Mouse (Mus musculus) limb, embryonic 10.5 days (tissue): ENCODE measurements around the gene Map3k5. TPM values are rescaled to one million over a fixed set of nuclear protein-coding genes. Genes with fewer than 3 reads are reported as not detected.

Source experiments
- DNase-seq: peaks from one replicate; pipeline ENCODE4 v3.0.0-alpha.2; 2017; ENCODE audit warnings: low spot score
- H3K27ac ChIP-seq: fragments of 300-500 bp; sonication (generic); 2 replicates; pipeline ENCODE4 v1.5.1; 2016; ENCODE audit warnings: mild to moderate bottlenecking
- H3K27me3 ChIP-seq: fragments of 300-500 bp; sonication (generic); 2 replicates; pipeline ENCODE4 v1.6.1; 2016; ENCODE audit warnings: low read depth, mild to moderate bottlenecking; ENCODE audit not compliant: poor library complexity, severe bottlenecking
- H3K36me3 ChIP-seq: fragments of 300-500 bp; sonication (generic); 2 replicates; pipeline ENCODE4 v1.6.1; 2016; ENCODE audit warnings: mild to moderate bottlenecking, moderate library complexity
- H3K4me1 ChIP-seq: fragments of 300-500 bp; sonication (generic); 2 replicates; pipeline ENCODE4 v1.6.1; 2016
- H3K4me3 ChIP-seq: fragments of 300-500 bp; sonication (generic); 2 replicates; pipeline ENCODE4 v1.5.1; 2016; ENCODE audit warnings: mild to moderate bottlenecking, moderate library complexity
- H3K9me3 ChIP-seq: fragments of 300-500 bp; sonication (generic); replicated peaks from 2 replicates; pipeline ENCODE4 v1.6.1; 2016; ENCODE audit warnings: mild to moderate bottlenecking
- WGBS: fragments of 180-500 bp; shearing (Covaris S2); methylation state at CpG from one replicate; pipeline ENCODE4 v1.1.7; 2016; 5-methylcytosine and 5-hydroxymethylcytosine counted together
- polyA plus RNA-seq: library from polyadenylated mRNA; unstranded; fragments of >200 nt; fragmentation: Nextera tagmentation; extraction: Ambion mirVana; gene quantifications from 2 replicates; pipeline ENCODE4 v1.2.1, GENCODE M21; 2016

The Map3k5 gene
- polyA plus RNA-seq, 1 experiment from 2014 or later, result 0.44 TPM

DNA sequence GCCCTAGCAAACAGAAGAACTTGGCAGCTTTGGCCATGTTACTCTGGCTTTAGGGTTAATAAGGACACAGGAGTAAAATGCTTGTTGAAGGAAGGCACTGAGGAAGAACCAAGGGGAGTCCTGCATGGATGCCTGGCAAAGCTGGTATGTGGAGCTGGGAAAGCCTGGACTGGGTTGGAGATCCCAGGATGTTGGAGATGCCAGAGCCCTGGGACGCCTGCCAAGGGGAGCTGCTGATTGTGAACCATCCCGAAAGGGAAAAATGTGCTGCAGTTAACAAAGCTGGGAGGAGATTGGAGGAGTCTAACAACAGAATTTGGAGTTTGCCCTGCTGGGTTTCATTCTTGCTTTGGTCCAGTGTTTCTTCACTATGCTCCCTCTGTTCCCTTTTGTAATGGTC is 97.7 kb downstream of the Map3k5 start:
- DNase-seq, result no peak
- H3K4me3 ChIP-seq, result no peak overlapping the region
- no peaks in the 10 kb centered on the region for H3K9me3 ChIP-seq
- no peaks in the 10 kb centered on the region for H3K27me3 ChIP-seq
- no peaks in the 10 kb centered on the region for H3K4me1 ChIP-seq
- no peak overlapping the region for H3K27ac ChIP-seq
- no peaks in the 10 kb centered on the region for H3K36me3 ChIP-seq
- 81% methylated on average over 2 of the region's 2 CpGs for WGBS

DNA sequence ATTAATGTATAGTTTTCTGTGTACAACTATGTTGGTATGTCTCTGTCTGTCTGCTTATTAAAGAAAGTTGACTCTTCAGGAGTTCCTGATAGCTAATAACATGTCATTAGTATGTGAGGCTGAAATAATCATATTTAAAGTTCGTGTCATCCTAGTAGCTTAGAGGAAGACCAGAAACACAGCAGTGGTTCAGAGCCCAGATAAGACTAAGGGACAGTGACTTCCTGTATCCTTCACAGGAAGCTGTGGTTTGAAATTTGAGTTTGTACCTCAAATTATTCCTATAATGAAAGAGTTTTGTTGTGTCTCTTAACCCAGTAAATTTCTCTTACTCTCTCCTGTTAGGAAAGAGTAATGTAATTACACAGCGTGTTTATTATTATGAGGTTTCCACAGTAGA is 102.1 kb downstream of the Map3k5 start:
- H3K36me3 ChIP-seq, result no peaks in the 10 kb centered on the region
- no peaks in the 10 kb centered on the region for H3K9me3 ChIP-seq
- H3K4me3 ChIP-seq, result no peak overlapping the region
- H3K27ac ChIP-seq, result no peak overlapping the region
- H3K4me1 ChIP-seq, result no peaks in the 10 kb centered on the region
- no peak for DNase-seq
- H3K27me3 ChIP-seq, result no peaks in the 10 kb centered on the region
- 87% methylated on average over 2 of the region's 2 CpGs for WGBS

DNA sequence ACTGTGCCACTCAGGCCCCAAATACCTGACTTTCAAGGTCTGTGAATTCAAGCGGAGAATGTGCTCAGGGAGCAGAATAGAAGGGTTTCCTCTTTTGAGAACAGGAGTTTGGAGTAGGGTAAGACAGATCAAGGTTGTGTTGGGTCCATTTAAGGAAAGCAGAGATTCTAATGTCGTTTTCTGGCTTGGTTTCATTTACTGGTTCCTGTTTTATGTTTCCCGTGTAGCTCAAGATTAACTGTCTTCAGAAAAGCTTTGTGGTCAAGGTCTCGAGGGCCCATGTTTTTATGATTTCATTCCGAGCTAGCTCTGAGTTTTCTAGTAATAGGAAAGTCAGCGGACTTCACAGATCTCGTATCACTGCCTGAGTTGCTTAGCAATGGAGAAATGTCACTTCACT is 102.6 kb downstream of the Map3k5 start:
- no peaks in the 10 kb centered on the region for H3K36me3 ChIP-seq
- H3K27ac ChIP-seq, result no peak overlapping the region
- H3K4me3 ChIP-seq, result no peak overlapping the region
- no peaks in the 10 kb centered on the region for H3K27me3 ChIP-seq
- WGBS, result 86% methylated on average over 7 of the region's 7 CpGs
- H3K4me1 ChIP-seq, result no peaks in the 10 kb centered on the region
- H3K9me3 ChIP-seq, result no peaks in the 10 kb centered on the region
- no peak for DNase-seq

DNA sequence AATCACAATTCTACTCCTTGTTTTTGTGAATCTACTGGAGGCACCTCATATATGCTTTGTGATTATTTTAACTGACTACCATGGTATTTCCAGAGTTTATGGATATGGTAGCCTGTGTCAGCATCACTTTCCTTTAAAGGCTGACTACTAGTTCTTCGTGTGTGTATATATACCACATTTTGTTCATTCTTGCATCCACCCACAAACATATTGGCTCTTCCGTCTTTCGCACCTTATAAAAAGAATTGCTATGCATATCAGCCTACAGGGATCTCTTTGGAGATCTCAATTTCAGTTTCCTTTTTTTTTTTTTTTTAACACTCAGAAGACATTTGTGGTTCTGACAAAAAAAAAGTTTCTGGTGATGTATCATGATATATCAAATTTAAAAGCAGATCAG is 105.3 kb downstream of the Map3k5 start:
- no peaks in the 10 kb centered on the region for H3K9me3 ChIP-seq
- no peak for DNase-seq
- no peaks in the 10 kb centered on the region for H3K27me3 ChIP-seq
- no peaks in the 10 kb centered on the region for H3K4me1 ChIP-seq
- 97% methylated on average over 3 of the region's 3 CpGs for WGBS
- H3K4me3 ChIP-seq, result no peak overlapping the region
- no peak overlapping the region for H3K27ac ChIP-seq
- no peaks in the 10 kb centered on the region for H3K36me3 ChIP-seq

DNA sequence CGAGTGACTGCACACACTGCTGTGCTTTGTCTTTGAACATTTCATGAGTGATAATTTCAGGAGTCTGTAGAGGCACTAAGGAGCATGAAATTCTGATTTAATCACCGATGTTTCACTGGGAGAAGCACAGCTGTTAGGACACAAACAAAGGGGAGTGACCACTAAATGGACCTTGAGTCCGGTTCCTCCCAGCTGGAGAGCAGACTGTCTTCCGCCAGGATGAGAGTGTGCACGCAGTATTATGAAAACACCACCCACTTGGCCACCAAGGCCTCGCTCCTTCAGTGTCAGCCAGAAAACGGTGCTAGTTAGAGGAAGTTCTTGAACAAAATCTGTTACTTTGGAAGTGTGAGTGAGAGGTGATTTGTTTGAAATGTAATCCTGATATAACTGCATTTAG is 105.8 kb downstream of the Map3k5 start:
- WGBS, result 83% methylated on average over 7 of the region's 7 CpGs
- Histone ChIP-seq H3K27me3 (no peaks in the 10 kb centered on the region), H3K9me3 (no peaks in the 10 kb centered on the region), H3K4me3 (no peak overlapping the region), H3K4me1 (no peaks in the 10 kb centered on the region), H3K36me3 (no peaks in the 10 kb centered on the region), H3K27ac (no peak overlapping the region)
- DNase-seq, result no peak

DNA sequence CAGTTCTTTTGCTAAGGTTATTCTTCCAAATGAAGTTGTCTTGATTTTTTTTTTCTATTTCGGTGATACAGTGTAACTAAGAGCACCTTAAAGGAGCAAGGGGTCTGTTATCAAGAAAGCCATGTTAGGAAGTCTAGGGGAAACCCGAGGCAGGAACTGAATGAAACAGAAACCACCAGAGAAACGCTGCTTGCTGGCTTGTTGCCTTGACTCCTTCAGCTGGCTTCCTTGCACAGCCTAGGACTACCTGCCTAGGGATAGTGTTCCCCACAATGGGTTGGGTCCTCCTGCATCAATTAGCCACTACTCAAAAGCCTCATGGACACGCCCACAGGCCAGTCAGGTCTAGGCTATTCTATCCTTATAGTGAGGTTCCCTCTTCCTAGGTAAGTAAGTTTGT is 106.4 kb downstream of the Map3k5 start:
- Histone ChIP-seq H3K4me1 (no peaks in the 10 kb centered on the region), H3K36me3 (no peaks in the 10 kb centered on the region), H3K9me3 (no peaks in the 10 kb centered on the region), H3K27me3 (no peaks in the 10 kb centered on the region), H3K4me3 (no peak overlapping the region), H3K27ac (no peak overlapping the region)
- WGBS, result 85% methylated on average over 4 of the region's 4 CpGs
- no peak for DNase-seq

DNA sequence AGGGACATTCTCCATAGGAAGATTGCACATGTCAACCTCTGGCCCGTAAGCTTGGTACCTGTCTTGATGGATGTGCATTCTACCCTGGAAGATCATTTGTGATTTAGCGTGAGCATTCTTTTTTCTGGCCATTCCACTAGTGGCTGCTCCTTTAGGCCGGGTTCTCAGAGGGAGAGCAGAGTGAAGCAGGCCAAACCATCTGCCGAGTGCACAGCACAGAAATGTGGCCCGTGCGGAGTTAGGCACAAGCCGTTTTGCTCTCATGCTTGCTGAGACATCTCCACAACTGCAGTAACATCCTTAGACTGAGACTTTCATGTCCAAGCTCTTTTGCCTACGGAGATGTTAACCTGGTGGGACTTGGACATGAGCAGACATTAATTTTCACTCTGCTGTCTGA is 107.8 kb downstream of the Map3k5 start:
- Histone ChIP-seq H3K4me1 (no peaks in the 10 kb centered on the region), H3K27ac (no peak overlapping the region), H3K4me3 (no peak overlapping the region), H3K9me3 (no peaks in the 10 kb centered on the region), H3K36me3 (no peaks in the 10 kb centered on the region), H3K27me3 (no peaks in the 10 kb centered on the region)
- no peak for DNase-seq
- WGBS, result 92% methylated on average over 8 of the region's 8 CpGs

DNA sequence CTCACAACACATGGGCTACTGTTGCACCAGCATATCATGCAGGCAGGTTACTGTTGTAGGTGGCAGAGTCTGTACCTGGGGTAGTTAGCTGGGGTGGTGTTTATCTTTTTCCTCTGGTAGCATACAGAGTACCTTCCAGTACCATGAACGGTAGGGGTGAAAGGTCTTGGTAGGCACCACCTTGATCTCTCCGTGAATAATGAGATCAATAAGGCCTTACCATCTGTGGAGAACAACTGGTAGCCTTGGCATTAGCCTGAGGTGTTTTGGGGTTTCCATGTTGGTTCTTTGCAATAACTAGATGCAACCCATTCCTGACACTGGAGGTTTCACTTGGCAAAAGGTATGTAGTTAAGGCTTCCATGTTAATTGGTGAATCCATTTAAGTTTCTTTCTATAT is 109.8 kb downstream of the Map3k5 start:
- DNase-seq, result no peak
- no peaks in the 10 kb centered on the region for H3K36me3 ChIP-seq
- no peak overlapping the region for H3K27ac ChIP-seq
- H3K4me3 ChIP-seq, result no peak overlapping the region
- H3K9me3 ChIP-seq, result no peaks in the 10 kb centered on the region
- H3K27me3 ChIP-seq, result no peaks in the 10 kb centered on the region
- H3K4me1 ChIP-seq, result no peaks in the 10 kb centered on the region
- 89% methylated on average over 2 of the region's 2 CpGs for WGBS

DNA sequence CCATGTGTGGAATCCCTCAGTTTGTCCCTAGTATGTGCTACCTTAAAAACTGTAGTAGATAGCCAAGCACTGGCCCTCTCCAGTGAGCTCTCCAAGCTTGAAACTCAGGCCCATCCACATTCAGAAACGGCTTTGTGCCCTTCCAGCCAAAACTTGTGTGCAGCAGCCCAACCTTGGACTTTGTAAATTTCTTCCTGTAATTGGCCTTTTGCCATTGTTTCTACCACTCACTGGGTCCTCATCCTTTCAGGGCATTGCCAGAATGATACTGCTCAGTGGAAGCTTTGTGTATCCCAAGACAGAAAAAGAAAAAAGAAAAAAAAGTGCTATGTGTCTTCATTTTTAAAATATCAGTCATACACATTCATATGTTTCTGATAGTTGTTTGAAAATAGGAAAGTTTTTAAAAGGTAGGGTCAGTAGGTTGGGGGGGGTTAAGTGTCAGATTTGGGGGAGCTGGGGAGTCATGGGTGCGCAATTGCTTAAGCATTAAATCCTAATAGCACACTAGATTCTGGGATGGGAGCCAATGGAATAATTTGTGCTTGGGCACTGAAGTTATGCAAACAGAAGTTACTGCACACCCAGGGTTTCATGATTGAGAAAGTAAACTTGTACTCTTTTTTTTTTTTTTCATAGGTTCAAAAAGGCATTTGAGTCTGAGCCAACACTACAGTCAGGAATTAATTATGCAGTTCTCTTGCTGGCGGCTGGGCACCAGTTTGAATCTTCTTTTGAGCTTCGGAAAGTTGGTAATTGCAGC is 111.6 kb downstream of the Map3k5 start:
- no peak for DNase-seq
- Histone ChIP-seq H3K4me3 (no peak overlapping the region), H3K9me3 (no peaks in the 10 kb centered on the region), H3K27ac (no peak overlapping the region), H3K27me3 (no peaks in the 10 kb centered on the region), H3K36me3 (no peaks in the 10 kb centered on the region), H3K4me1 (no peaks in the 10 kb centered on the region)
- WGBS, result 90% methylated on average over 4 of the region's 4 CpGs

DNA sequence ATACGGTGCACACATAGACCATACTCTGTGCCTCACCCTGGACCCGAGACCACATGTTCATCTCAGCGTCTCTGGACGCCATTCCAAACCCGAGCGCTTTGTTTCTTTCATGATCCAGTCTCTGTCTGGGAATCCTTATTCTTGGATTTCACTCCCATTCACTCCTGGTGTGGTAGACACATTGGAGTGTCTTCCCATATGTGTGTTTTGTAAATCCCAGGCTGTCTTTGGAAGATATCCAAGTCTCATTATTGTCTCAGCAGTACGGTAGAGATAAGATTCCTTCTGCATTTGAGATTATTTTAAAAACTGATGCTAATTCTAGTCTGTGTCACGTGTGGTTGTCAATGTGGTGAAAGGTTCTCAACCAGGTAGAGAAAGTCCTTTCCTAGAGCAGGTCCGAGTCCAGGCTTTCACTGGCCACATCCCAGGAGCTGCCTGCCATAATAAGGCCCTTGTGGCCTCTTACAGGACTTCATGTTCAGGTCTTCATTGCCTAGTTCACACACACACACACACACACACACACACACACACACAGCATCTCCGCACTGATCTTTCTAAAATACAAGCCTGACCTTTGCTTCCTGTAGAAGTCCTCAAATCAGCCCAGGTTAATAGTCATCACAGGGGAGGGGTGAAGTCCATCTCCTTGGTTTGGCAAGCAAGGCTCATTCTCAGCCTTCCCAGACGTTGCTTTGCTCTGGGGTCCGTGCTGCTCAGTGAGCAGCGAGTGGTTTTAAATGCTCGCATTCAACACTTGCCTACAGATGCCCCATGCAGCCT is 122.8 kb downstream of the Map3k5 start:
- no peak overlapping the region for H3K4me3 ChIP-seq
- WGBS, result 93% methylated on average over 14 of the region's 14 CpGs
- DNase-seq, result no peak
- no peaks in the 10 kb centered on the region for H3K27me3 ChIP-seq
- no peaks in the 10 kb centered on the region for H3K36me3 ChIP-seq
- no peaks in the 10 kb centered on the region for H3K4me1 ChIP-seq
- no peak overlapping the region for H3K27ac ChIP-seq
- no peaks in the 10 kb centered on the region for H3K9me3 ChIP-seq

DNA sequence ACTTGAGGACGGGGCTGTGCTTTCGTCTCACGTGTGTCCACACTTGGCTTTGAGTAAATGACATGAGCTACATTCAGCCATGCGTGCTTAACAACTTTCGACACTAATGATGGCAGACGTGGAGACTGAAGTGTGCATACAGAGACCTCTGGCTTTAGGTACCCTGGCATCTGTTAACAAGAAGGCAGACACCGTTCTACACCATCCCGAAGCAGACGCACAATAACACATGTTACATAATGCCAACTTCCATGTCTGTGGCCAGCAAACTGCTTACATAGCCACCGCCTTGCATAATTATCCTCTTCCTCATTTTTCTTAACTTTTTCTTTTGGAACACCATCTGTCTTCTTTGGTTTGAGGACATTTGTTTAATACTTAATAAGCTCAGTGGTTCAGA is 123.8 kb downstream of the Map3k5 start:
- Histone ChIP-seq H3K4me3 (no peak overlapping the region), H3K9me3 (no peaks in the 10 kb centered on the region), H3K27ac (no peak overlapping the region), H3K36me3 (no peaks in the 10 kb centered on the region), H3K4me1 (no peaks in the 10 kb centered on the region), H3K27me3 (no peaks in the 10 kb centered on the region)
- DNase-seq, result no peak
- 95% methylated on average over 10 of the region's 10 CpGs for WGBS

DNA sequence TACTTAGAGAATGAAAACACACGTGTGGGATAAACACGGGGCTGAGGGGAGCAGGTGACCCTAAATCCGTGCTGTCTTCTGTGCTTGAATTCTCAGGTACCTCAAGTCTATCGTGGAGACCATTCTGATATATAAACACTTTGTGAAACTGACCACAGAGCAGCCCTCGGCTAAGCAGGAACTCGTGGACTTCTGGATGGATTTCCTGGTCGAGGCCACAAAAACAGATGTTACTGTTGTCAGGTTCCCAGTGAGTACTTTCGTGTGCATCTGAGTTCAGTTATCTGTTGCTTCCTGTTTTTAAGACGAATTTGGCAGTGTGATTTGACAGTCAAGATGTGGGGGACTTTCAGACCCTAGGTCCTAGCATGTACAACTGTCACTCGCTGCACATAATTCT is 124.6 kb downstream of the Map3k5 start:
- H3K9me3 ChIP-seq, result no peaks in the 10 kb centered on the region
- H3K36me3 ChIP-seq, result no peaks in the 10 kb centered on the region
- H3K27me3 ChIP-seq, result no peaks in the 10 kb centered on the region
- WGBS, result 83% methylated on average over 10 of the region's 10 CpGs
- no peak overlapping the region for H3K27ac ChIP-seq
- H3K4me1 ChIP-seq, result no peaks in the 10 kb centered on the region
- no peak overlapping the region for H3K4me3 ChIP-seq
- DNase-seq, result no peak

DNA sequence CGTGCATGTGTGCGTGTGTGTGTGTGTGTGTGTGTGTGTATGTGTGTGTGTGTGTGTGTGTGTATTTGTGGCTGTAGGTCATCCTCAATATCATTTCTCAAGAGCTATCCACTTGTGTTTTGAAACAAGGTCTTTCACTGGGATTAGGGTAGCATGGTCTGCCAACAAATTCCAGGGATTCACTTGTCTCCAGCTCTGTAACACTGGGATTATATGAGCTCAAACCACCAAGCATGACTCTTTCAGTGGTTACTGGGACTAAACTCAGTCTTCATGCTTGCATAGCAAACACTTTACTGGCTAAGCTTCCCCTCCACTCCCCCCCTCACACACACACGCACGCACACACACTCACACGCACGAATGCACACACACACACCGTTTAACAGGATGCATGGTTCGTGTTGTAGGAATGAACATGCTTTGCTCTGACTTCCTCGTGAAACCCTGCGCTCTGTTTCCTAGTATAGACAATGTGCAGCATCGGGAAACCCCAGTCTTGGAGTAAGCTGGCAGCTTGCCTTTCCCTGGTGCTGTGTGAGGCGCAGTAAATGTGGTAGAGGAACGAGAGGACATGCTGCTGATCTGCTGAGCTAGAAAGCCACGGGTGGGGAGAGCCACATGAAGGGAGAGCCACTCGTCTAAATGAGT is 126.2 kb downstream of the Map3k5 start:
- H3K9me3 ChIP-seq, result no peaks in the 10 kb centered on the region
- WGBS, result 86% methylated on average over 15 of the region's 15 CpGs
- H3K4me1 ChIP-seq, result no peaks in the 10 kb centered on the region
- H3K4me3 ChIP-seq, result no peak overlapping the region
- H3K36me3 ChIP-seq, result no peaks in the 10 kb centered on the region
- H3K27me3 ChIP-seq, result no peaks in the 10 kb centered on the region
- DNase-seq, result no peak
- no peak overlapping the region for H3K27ac ChIP-seq
